Mouse (Mus musculus) ES-Bruce4 (cell line): ENCODE measurements around the gene Sucnr1.

ENCODE experiments used
- CTCF ChIP-seq: IDR thresholded peaks from one replicate; pipeline ENCODE4 v1.8.1; 2011; ENCODE audit warnings: low read depth, low read length
- EP300 ChIP-seq: IDR thresholded peaks from 2 replicates; pipeline ENCODE4 v1.6.1; 2011; ENCODE audit warnings: low read depth, low read length; ENCODE audit not compliant: insufficient read depth
- POLR2A ChIP-seq: IDR thresholded peaks from one replicate; pipeline ENCODE4 v1.8.1; 2011; ENCODE audit warnings: low read length; ENCODE audit not compliant: insufficient read depth

DNA sequence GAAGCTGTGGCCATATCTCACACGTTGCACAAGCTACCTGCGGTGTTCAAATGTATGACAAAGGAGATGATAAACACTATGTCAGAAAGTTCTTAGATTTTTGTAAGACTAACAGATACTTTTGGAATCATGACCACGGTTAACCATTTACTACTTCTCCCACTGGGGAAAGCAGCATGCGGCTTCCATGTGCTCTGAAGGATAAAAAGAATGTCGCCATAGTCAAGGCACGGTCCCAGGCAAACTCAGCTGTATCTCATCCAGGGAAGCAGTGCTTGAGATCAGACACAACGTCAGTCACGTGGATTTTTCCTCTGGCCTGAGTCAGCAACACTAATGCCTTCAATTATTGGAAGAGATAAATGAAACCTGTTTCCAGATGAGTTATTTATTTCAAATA is 9.7 kb downstream of the Sucnr1 start:
- TF ChIP-seq CTCF (no peak), POLR2A (no peak), EP300 (no peak)
